Mouse (Mus musculus) urinary bladder, adult 18-20 months (tissue): Measurements from ENCODE around the gene Adck2.
A peak's percentile ranks its signal among the peaks of the same experiment; 100 is the strongest.

Source experiments
- DNase-seq, 2 experiments: peaks; one replicate each; pipeline ENCODE4 v3.0.0; 2022; ENCODE audit warnings: low spot score in 2 of 2, mixed read lengths in 2 of 2

The Adck2 gene

DNA sequence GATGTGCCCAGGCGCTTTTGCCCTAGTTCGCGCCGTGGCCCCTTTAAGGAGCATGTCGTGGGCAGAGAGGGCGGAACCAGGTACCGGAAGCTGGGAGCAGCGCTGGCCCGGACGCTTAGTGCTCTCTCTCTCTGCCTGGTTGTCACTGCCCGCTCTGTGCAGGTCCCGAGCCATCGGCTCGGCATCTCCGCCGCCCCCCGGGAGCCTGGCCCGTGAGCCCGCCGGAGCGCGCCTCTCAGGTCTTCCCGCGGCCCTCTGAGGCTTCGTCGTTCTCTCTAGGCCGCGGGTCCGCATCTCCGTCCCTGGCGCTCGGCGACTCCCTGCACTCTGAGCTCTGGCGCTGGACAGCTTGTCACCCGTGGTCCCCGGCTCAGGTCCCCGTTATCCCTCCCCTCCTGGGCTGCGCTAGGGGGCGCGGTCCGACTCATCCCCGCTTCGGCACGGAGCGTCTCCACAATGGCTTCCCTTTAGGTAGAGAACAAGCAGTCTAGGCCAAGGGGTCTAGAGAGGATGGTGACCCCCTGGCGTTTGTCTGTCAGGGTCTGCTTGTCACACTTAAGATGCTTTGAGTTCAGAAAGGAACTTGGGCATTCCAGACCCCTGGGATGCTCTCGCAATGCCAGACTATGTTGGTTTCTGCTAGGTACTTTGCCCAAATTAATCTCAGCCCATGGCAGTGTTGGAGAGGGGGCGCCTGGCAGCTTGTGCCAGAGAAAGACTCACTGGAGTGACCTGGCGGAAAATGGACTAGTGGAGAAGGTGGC, at the start of gene Adck2:
Gene Adck2 (plus strand): TSS at position 83 of the 764 bp plus-strand sequence.
- DNase-seq = peak; percentile 53 to 70

GRCm38 (mm10) chr6:39526797-39527196, 46.9 kb upstream of the Adck2 start:
- no peak for DNase-seq

- DNase-seq = no peak
Measured at GRCm38 (mm10) chr6:39527337-39527784, 46.3 kb upstream of the Adck2 start.

DNA sequence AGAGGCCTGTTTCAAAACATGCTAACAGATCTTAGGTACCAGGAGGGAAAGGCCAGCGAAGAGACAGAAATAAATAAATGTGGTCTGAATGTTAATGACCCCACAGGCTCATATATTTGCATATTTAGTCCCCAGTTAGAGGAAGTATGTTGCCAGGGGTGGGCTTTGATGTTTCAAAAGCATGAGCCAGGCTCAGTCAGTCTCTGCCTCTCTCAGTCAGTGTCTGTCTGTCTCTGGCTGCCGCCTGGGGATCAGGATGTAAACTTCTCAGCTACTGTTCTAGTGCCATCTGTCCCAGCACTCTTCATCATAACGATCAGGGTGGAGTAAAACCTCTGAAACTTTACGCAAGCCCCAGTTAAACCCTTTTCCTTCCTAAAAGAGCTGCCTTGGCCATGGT, 45.9 kb upstream of the Adck2 start:
- no peak for DNase-seq

GRCm38 (mm10) chr6:39528671-39529535, 44.8 kb upstream of the Adck2 start:
- DNase-seq = no peak

DNA sequence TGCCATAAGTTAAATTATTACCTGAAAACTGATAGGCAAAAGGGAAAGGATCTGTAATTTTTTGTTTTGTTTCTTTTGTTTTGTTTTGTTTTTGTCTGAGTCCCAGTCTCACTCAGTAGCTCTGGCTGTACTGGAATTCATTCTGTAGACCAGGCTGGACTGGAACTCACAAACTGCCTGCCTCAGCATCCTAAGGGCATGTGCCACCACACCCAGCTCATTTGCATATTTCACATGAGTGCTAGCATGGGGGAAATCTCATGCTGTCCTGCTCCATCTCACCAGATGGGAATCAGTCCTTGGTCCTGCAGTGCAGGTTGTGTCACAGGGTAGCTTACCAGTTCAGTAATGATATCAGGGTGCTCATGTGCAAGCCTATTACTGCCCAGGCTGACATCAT, 38.7 kb upstream of the Adck2 start:
- DNase-seq = no peak

DNA sequence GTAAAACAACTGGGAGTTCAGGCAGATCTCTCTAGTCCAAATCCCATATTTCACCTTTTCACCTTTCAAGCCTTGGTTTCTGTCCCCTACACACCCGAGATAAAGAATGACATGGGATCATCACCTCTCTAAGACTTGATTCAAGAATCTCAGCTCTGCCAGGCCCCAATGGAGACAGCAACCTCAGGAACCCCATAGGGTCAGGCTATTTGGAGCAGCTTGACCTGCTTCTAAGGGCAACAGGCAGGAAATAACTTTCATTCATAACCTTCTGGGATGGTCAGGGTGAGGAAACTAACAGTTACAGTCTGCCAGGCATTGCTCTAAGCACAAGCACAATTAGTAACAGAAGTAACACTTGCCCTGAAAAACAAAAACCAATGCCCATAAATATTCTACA, 37.1 kb upstream of the Adck2 start:
- no peak for DNase-seq

DNA sequence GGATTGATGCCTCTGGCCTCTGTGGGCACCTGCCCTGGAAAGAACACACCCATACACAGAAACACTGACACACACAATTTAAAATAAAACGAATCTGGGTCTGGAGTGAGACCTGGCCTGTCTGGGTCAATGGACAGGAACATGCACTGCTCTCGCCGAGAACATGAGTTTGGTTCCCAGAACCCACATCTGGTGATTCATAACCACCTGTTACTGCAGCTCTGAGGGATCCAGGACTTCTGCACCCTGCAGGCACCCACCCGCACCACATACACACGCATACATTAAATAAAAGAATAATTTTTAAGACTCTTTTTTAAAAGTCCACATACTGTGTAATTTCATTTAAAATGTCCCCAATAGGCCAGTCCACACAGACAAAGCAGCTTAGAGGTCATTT, 36.4 kb upstream of the Adck2 start:
- no peak for DNase-seq

- no peak for DNase-seq
Measured at GRCm38 (mm10) chr6:39538227-39538626, 35.4 kb upstream of the Adck2 start.

GRCm38 (mm10) chr6:39539679-39540155, 34.0 kb upstream of the Adck2 start:
- no peak for DNase-seq

DNA sequence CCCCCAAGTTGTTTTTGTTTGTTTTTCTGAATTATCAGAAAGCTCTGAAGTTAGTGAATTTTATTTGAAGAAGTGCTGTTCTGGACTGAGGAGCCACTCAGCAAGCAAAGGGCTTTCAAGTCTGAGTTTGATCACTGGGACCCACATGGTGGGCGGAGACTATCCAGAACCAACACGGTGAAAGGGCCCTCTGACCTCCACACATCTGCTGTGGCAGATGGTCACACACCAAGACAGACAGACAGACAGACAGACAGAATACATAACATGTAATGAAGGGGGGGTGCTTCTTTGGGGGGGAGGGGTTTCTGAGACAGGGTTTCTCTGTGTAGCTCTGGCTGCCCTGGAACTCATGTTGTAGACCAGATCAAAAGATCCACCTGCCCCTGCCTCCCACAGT, 33.1 kb upstream of the Adck2 start:
- DNase-seq = no peak

DNA sequence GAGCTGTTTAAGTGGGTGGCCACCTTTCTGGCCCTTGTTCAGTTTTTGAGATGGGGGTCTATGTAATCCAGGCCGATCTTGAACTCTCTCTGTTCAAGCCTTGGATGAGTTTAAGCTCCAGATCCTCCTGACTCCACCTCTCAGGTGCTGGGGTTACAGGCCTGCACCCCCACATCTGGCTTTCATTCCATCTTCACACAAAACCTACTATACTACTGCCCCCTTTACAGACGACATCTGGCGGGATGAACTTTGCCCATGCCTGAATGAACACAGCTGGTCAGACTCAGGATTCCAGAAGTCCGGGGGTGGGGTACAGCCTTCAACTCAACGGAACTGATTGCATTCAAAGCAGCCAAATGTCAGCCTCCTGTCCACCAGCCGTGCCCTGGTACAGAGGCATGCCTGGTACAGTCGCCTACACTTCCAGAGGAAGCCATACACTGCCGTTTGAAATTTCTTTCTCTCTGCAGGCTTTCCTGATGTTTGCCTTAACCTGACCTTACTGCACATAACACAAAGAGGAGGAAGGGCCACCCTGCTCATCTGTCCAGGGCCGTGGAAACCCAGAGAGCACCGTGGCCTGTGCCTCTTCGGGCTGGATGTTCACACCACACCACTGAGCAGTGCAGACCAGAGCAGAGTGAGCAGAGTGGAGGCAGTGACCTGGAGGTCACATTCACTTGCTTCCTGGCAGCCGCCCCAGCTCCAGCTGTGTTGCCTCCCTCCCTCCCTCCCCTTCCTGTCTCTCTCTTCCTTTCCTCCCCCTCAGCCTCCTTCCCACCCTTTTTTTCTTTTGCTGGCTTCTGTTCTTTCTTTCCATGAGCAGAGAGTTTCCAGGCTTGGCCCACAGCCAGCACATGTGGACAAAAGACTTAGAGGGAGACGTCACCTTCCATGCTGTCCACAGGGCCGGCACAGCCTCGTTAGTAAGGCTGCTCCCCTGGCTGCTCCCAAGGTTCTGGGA, 30.8 kb upstream of the Adck2 start:
- DNase-seq = peak in 1 of 2 experiments; percentile 50

DNA sequence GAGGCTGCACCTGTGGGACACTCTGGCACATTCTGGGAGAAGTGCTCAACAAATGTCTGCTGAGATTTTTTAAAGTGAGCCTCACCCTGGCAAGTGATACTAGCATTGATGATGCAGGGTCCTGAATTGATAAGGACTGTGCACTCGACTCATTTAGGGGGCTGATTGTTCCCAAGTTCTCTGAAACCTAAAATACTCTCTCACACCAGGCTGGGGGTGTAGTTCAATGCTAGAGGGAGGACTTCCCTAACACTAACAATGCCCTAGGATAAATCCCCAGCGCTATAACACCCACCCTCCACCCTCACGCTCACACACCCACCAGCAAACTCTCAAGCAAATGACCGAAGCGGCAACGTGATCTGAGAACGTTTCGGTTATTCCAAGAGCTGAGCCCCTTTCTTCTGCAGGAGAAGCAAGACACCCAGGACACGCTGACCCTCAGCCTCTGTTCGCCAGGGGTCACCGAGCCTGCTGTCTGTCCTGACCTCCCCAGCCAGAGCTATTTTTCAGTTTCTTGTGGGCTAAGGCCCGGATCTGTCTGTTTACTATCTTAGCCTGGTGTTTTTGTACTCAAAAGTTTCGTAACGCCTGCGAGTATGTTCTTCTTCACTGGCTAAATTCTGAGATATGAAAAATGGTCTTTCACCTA, 29.8 kb upstream of the Adck2 start:
- DNase-seq = no peak

DNA sequence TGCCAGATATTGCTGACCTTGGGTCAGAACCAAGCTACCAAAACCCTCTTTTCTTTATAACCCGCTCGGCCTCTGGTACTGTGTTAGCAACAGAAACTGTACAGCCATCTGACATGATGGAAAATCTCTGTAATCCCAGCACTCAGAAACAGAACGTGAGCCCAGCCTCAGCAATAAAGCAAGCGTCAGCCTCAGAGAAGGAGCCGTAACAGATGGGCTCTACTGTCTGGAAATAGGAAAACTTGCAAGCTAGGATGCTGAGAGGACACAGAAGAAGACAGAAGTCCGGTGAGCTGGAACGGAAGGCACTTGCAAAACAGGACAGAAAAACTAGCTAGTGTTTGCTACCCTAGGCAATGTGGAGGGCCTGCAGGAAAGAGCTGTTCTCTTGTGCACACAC, 28.2 kb upstream of the Adck2 start:
- no peak for DNase-seq

- no peak for DNase-seq
Measured at GRCm38 (mm10) chr6:39548030-39548429, 25.6 kb upstream of the Adck2 start.

DNA sequence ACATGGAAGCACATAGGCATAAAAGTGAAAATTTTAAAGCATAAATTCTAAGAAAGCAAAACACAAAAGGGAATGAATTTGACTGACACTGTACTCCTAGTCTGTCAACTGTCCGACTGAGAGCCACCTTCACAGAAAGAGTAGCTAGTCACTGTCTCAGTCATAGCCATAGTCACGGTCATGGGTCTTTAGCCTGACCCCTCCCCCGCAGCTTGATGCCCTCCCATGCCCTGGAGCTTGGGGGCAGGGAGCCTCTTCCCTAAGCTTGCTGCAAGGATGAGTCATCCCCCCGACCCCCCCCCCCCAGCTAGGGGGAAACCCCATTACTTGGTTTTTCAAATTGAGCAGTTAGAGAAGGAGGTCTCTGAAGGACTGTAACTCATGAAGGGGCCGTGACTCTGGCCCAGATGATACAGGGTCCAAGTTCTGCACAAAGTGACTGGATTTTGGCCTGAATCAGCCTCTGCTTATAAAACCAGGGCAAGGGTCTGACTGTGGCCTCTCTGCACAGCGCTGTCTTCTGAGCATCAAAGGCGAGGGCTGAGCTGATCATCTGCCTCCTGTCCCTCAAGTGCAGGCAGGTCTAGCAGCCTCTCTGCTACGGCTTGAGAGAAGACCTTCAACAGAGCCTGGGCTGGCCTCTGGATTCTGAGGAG, 21.6 kb upstream of the Adck2 start:
- no peak for DNase-seq

GRCm38 (mm10) chr6:39554888-39555647, 18.6 kb upstream of the Adck2 start:
- DNase-seq = no peak

DNA sequence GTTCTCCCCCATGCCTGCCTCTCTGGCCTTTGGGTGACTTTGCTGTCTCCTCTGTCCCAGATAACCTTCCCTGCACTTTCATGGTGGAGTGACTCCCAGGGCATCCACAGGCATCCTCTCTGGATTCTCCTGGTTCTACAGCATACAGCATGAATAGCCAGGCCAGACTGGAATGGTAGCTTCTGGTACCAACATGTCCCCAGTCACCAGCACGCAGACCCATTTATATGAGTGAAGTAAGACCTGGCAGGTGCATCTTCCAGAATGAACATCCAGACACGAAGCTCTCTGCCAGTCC, 18.1 kb upstream of the Adck2 start:
- no peak for DNase-seq

DNA sequence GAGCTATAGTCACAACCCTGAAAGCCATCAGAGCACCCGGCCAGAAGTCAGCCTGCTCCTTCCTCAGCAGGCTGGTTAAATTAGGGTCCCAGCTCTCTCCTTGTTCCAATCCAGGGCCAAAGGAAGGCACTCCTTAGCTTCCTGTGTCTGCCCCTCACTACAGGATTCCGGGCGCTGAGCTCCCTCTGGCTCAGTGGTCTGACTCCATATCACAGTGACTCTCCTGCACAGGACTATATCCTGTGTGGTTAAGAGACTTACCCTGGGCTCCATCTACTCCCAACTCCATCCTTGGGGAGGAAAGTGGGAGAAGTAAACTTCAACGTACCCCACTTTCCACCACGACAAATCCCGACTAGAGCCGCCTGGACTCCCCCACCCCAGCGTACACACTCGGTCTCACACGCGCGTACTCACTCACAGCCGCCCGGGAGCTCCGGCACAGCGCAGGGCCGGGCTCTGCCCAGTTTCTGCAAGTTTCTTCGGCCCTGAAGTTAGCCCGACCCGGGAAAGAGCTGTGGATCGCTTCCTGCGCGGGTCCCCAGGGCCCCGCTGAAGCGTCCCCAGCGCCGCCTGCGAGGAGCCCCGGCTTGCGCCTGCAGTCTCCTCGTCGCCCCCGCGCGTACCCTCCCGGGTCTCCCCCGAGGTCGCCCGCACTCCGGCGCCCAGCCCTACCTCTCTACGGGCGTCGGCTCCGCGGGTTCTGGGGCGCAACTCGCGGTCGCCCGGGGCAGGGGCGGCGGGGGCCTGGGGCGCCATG, 16.6 kb upstream of the Adck2 start:
- DNase-seq = peak in 1 of 2 experiments; percentile 47
